Comparison of ENCODE assay signal across 9 mouse cellular contexts in genomic region chr10:111011226-111011765, GRCm38 (mm10). TPM values are rescaled to one million over a fixed set of nuclear protein-coding genes. Genes with fewer than 3 reads are reported as not detected.
DNase-seq lines count a peak whose midpoint lies in the region; ATAC-seq and TF ChIP-seq lines count a peak whose summit lies in the region.
"Had no signal": no experiment of that assay in that cellular context is flagged by ENCODE, and none has a peak within 500 bp of the region (broad histone marks: within the 10 kb centered on the region; RNA-seq: fewer than 3 reads in every experiment).

No protein-coding gene starts in this region.

- H3K9me3 ChIP-seq in E14TG2a.4 (ENCODE audit: low read length) = no peaks in the 10 kb centered on the region
- H3K9me3 ChIP-seq in forebrain, postnatal 0 days (ENCODE audit: low read length) = no peaks in the 10 kb centered on the region
- no peaks in the 10 kb centered on the region for H3K9me3 ChIP-seq in liver, embryonic 12.5 days (replicated peaks)

- under 1% methylated on average over 14 of the region's 14 CpGs for WGBS in forebrain, postnatal 0 days
- WGBS in liver, embryonic 12.5 days (ENCODE audit: insufficient replicate concordance) = 4% methylated on average over 14 of the region's 14 CpGs

- H3K36me3 ChIP-seq in E14TG2a.4 (ENCODE audit: insufficient read depth, low read length) = no peaks in the 10 kb centered on the region
- H3K36me3 ChIP-seq in forebrain, postnatal 0 days (ENCODE audit: insufficient read depth) = no peaks in the 10 kb centered on the region
- H3K36me3 ChIP-seq in liver, embryonic 12.5 days = no peaks in the 10 kb centered on the region

- peak; percentile 16 for DNase-seq in heart, adult 8-10 months (ENCODE audit: low spot score)
- DNase-seq in heart, adult 18-20 months = no peak
- DNase-seq in forebrain, postnatal 0 days = no peak
- DNase-seq in thymus, postnatal 14 days = peak; percentile 45
- no peak for DNase-seq in urinary bladder, adult 18-20 months (ENCODE audit: low spot score in 2 of 2)
- DNase-seq in testis, postnatal 10 days (ENCODE audit: low spot score) = no peak

- H3K4me2 ChIP-seq in forebrain, postnatal 0 days (ENCODE audit: low read depth) = peak overlapping the region; percentile 62
- peak overlapping the region; percentile 95 for H3K4me2 ChIP-seq in liver, embryonic 12.5 days

- peak overlapping the region; percentile 99 for H3K27ac ChIP-seq in forebrain, postnatal 0 days (ENCODE audit: low read depth, low read length)
- no peak overlapping the region for H3K27ac ChIP-seq in liver, embryonic 12.5 days

- H3K27me3 ChIP-seq in E14TG2a.4 (ENCODE audit: insufficient read depth, low read length) = peaks cover 26% of the 10 kb centered on the region
- no peaks in the 10 kb centered on the region for H3K27me3 ChIP-seq in forebrain, postnatal 0 days (ENCODE audit: insufficient read depth, low read length)
- peaks cover 8% of the 10 kb centered on the region; the same call in 1 of the 2 replicates for H3K27me3 ChIP-seq in liver, embryonic 12.5 days (replicated peaks)
- H3K27me3 ChIP-seq: Patski had no signal

- peak overlapping the region; percentile 99 for H3K9ac ChIP-seq in forebrain, postnatal 0 days
- H3K9ac ChIP-seq in liver, embryonic 12.5 days = peak overlapping the region; percentile 94; the same call in 1 of the 2 replicates

- TF ChIP-seq CTCF in E14TG2a.4 (conservative IDR thresholded peaks at IDR 0.05; ENCODE audit: low read length) = no peak
- no peak for TF ChIP-seq CTCF in forebrain, postnatal 0 days (IDR thresholded peaks at IDR 0.05; ENCODE audit: low read depth)

- ATAC-seq in forebrain, postnatal 0 days = no peak
- no peak for ATAC-seq in liver, embryonic 12.5 days
- ATAC-seq: Patski had no signal

- peaks cover 28% of the 10 kb centered on the region for H3K4me1 ChIP-seq in E14TG2a.4 (replicated peaks; ENCODE audit: low read depth, low read length)
- peaks cover 9% of the 10 kb centered on the region for H3K4me1 ChIP-seq in forebrain, postnatal 0 days (ENCODE audit: insufficient read depth)
- H3K4me1 ChIP-seq in liver, embryonic 12.5 days = peaks cover 40% of the 10 kb centered on the region

- peak overlapping the region; percentile 89 for H3K4me3 ChIP-seq in E14TG2a.4 (replicated peaks; ENCODE audit: low read length)
- H3K4me3 ChIP-seq in forebrain, postnatal 0 days (ENCODE audit: low read depth, low read length) = peak overlapping the region; percentile 86
- H3K4me3 ChIP-seq in liver, embryonic 12.5 days = peak overlapping the region; percentile 93

RNA-seq across cellular contexts. Expression of gene Zdhhc17, which starts 1.4 kb away (rescaled TPM):
- total RNA-seq in heart, adult 8-10 months (2022) = 10 to 100 TPM; 20.8 to 27.2 (median 23.2) TPM
- 10 to 100 TPM; 18.1 to 23.1 TPM for total RNA-seq in heart, adult 18-20 months (2021)
- 66.9 and 71.6 TPM in 2 replicates for total RNA-seq in forebrain, postnatal 0 days (2014; rRNA removed)
- polyA plus RNA-seq in forebrain, postnatal 0 days (2015; fragmentation: Nextera tagmentation; extraction: Ambion mirVana) = 31.1 and 41.7 TPM in 2 replicates
- polyA plus RNA-seq in liver, embryonic 12.5 days (2016; fragmentation: Nextera tagmentation; extraction: Ambion mirVana) = 7.7 and 9.1 TPM in 2 replicates

Comparison
In these comparisons a context has a peak if more than half of its experiments do, and no peak if none do; other contexts are left out.
1. DNase-seq: peak in heart, adult 8-10 months (single experiment) and thymus, postnatal 14 days (single experiment); none in heart, adult 18-20 months (0 of 2), forebrain, postnatal 0 days (single experiment), urinary bladder, adult 18-20 months (0 of 2) and testis, postnatal 10 days (single experiment).
2. Peak in every context shown above with its lines, with median percentiles within 50 percentile points of each other: H3K4me3 ChIP-seq.